Mouse (Mus musculus) MEL (cell line): Measurements from ENCODE around the gene Wdr90. TPM values are rescaled to one million over a fixed set of nuclear protein-coding genes. Genes with fewer than 3 reads are reported as not detected.
A peak's percentile ranks its signal among the peaks of the same experiment; 100 is the strongest.

ENCODE experiments used
- DNase-seq: peaks from one replicate; pipeline ENCODE4 v3.0.0; 2011; ENCODE audit warnings: low read depth, low spot score
- H3K27ac ChIP-seq: 2 replicates; pipeline ENCODE4 v1.5.1; 2012; ENCODE audit warnings: low read depth, mild to moderate bottlenecking, control low read depth, low read length, moderate library complexity; ENCODE audit not compliant: control insufficient read depth
- H3K27me3 ChIP-seq, 2 experiments: fragments of 150-350 bp in 1 of 2; sonication (generic) in 1 of 2; 2 replicates each; pipeline ENCODE4 v1.6.1; 2012; ENCODE audit warnings: low read length in 2 of 2, mild to moderate bottlenecking in 2 of 2, improper control_type of control experiment in 1 of 2, moderate library complexity in 1 of 2; ENCODE audit not compliant: insufficient read depth in 2 of 2, control insufficient read depth in 1 of 2
- H3K36me3 ChIP-seq, 2 experiments: 2 replicates each; pipeline ENCODE4 v1.6.1; 2012 to 2014; ENCODE audit warnings: low read length in 2 of 2, improper control_type of control experiment in 1 of 2, inconsistent platforms in 1 of 2, mild to moderate bottlenecking in 1 of 2; ENCODE audit not compliant: insufficient read depth in 2 of 2, control insufficient read depth in 1 of 2
- H3K4me1 ChIP-seq, 2 experiments: fragments of 150-350 bp in 1 of 2; sonication (generic) in 1 of 2; 2 replicates each; pipeline ENCODE4 v1.6.1; 2012; ENCODE audit warnings: low read length in 2 of 2, improper control_type of control experiment in 1 of 2, mild to moderate bottlenecking in 1 of 2; ENCODE audit not compliant: insufficient read depth in 2 of 2, control insufficient read depth in 1 of 2
- H3K4me3 ChIP-seq, 2 experiments: fragments of 150-350 bp in 1 of 2; sonication (generic) in 1 of 2; 2 replicates each; pipeline ENCODE4 v1.5.1; 2012; ENCODE audit warnings: low read depth in 2 of 2, low read length in 2 of 2, mild to moderate bottlenecking in 2 of 2, moderate library complexity in 2 of 2, control low read depth in 1 of 2, improper control_type of control experiment in 1 of 2; ENCODE audit not compliant: control insufficient read depth in 1 of 2, insufficient read depth in 1 of 2
- H3K79me2 ChIP-seq: 2 replicates; pipeline ENCODE4 v1.6.1; 2012; ENCODE audit warnings: mild to moderate bottlenecking, low read length, moderate library complexity; ENCODE audit not compliant: control insufficient read depth, poor library complexity, insufficient read depth
- H3K9ac ChIP-seq: 2 replicates; pipeline ENCODE4 v1.6.1; 2012; ENCODE audit warnings: low read depth, mild to moderate bottlenecking, control low read depth, low read length, moderate library complexity; ENCODE audit not compliant: control insufficient read depth, poor library complexity, severe bottlenecking
- H3K9me3 ChIP-seq: fragments of 150-350 bp; sonication (generic); replicated peaks from 2 replicates; pipeline ENCODE4 v1.6.1; 2012; ENCODE audit warnings: mild to moderate bottlenecking, low read length, improper control_type of control experiment, moderate library complexity; ENCODE audit not compliant: insufficient read depth
- CTCF ChIP-seq, 3 experiments: IDR thresholded peaks in 2 of 3; conservative IDR thresholded peaks in 1 of 3; 2 replicates each; pipeline ENCODE4 v1.5.1; 2011 to 2012; ENCODE audit warnings: low read length in 3 of 3, low read depth in 2 of 3, mild to moderate bottlenecking in 2 of 3, improper control_type of control experiment in 1 of 3, inconsistent platforms in 1 of 3, mixed read lengths in 1 of 3, moderate library complexity in 1 of 3; ENCODE audit not compliant: control insufficient read depth in 1 of 3, insufficient read depth in 1 of 3, poor library complexity in 1 of 3, severe bottlenecking in 1 of 3
- E2F4 ChIP-seq: IDR thresholded peaks from 2 replicates; pipeline ENCODE4 v1.6.1; 2011; ENCODE audit warnings: low read depth, low read length, improper control_type of control experiment, borderline replicate concordance
- ETS1 ChIP-seq: IDR thresholded peaks from 2 replicates; pipeline ENCODE4 v1.6.1; 2012; ENCODE audit warnings: low read depth, mild to moderate bottlenecking, inconsistent platforms, low read length, improper control_type of control experiment, moderate library complexity
- GABPA ChIP-seq: IDR thresholded peaks from 2 replicates; pipeline ENCODE4 v1.6.1; 2012; ENCODE audit warnings: low read depth, mild to moderate bottlenecking, inconsistent platforms, low read length, improper control_type of control experiment, moderate library complexity
- GATA1 ChIP-seq: IDR thresholded peaks from 2 replicates; pipeline ENCODE4 v1.6.1; 2011; ENCODE audit warnings: low read depth, low read length, improper control_type of control experiment
- HCFC1 ChIP-seq: IDR thresholded peaks from 2 replicates; pipeline ENCODE4 v1.6.1; 2012; ENCODE audit warnings: low read depth, mild to moderate bottlenecking, inconsistent platforms, low read length, improper control_type of control experiment, moderate library complexity
- MXI1 ChIP-seq: IDR thresholded peaks from 2 replicates; pipeline ENCODE4 v1.6.1; 2011; ENCODE audit warnings: mild to moderate bottlenecking, low read depth, low read length, improper control_type of control experiment
- MYC ChIP-seq: IDR thresholded peaks from 2 replicates; pipeline ENCODE4 v1.6.1; 2011; ENCODE audit warnings: low read depth, mild to moderate bottlenecking, low read length, improper control_type of control experiment, moderate library complexity
- POLR2AphosphoS2 ChIP-seq: IDR thresholded peaks from 2 replicates; pipeline ENCODE4 v1.6.1; 2011; ENCODE audit warnings: low read length, improper control_type of control experiment
- RAD21 ChIP-seq: IDR thresholded peaks from 2 replicates; pipeline ENCODE4 v1.6.1; 2011; ENCODE audit warnings: mild to moderate bottlenecking, low read depth, low read length, improper control_type of control experiment
- TAL1 ChIP-seq: IDR thresholded peaks from 2 replicates; pipeline ENCODE4 v1.6.1; 2012; ENCODE audit warnings: mild to moderate bottlenecking, inconsistent platforms, low read length, moderate library complexity, mixed read lengths
- TBP ChIP-seq: IDR thresholded peaks from 2 replicates; pipeline ENCODE4 v1.8.0; 2011; ENCODE audit warnings: low read depth, low read length, improper control_type of control experiment
- USF2 ChIP-seq, 2 experiments: IDR thresholded peaks; 2 replicates each; pipeline ENCODE4 v1.6.1; 2011 to 2012; ENCODE audit warnings: improper control_type of control experiment in 2 of 2, low read length in 2 of 2, borderline replicate concordance in 1 of 2, inconsistent platforms in 1 of 2, low read depth in 1 of 2, mild to moderate bottlenecking in 1 of 2; ENCODE audit not compliant: insufficient read depth in 1 of 2
- ZNF384 ChIP-seq: IDR thresholded peaks from 2 replicates; pipeline ENCODE4 v1.6.1; 2012; ENCODE audit warnings: low read depth, mild to moderate bottlenecking, inconsistent platforms, low read length, improper control_type of control experiment
- polyA plus RNA-seq, 2 experiments: library from polyadenylated mRNA; stranded (reverse) in 1 of 2; unstranded in 1 of 2; fragments of >175 nt in 1 of 2; fragments of >200 nt in 1 of 2; gene quantifications; 2 replicates each; pipeline versions ENCODE4 v1.2.1 to v1.2.4; 2012; ENCODE audit warnings: low replicate concordance in 2 of 2, low read depth in 1 of 2; ENCODE audit not compliant: insufficient read length in 2 of 2, insufficient read depth in 1 of 2, missing spikeins in 1 of 2
- total RNA-seq: library from RNA; depleted of rRNA; stranded (reverse); fragments of 300-350 nt; gene quantifications from 2 replicates; pipeline ENCODE4 v1.2.3, GENCODE M21; 2012

Gene Wdr90
- total and polyA plus RNA-seq, 3 experiments = 23.7 to 44.5 TPM; not detected in 1

GRCm38 (mm10) chr17:25843122-25843521 is 18.2 kb downstream of the Wdr90 start:
- H3K79me2 ChIP-seq = peaks cover 11% of the 10 kb centered on the region
- TF ChIP-seq CTCF (IDR thresholded peaks at IDR 0.05 in 2 of 3, conservative IDR thresholded peaks at IDR 0.05 in 1 of 3; ENCODE audit: control insufficient read depth in 1 of 3, insufficient read depth in 1 of 3, low read depth in 2 of 3, low read length in 3 of 3, poor library complexity in 1 of 3, severe bottlenecking in 1 of 3) = 0 out of 6 replicates have a peak, but pooled peaks of 1 of the 3 experiments have one; percentile 2
- TF ChIP-seq GABPA = no peak
- TF ChIP-seq, all 39 proteins: peak for 1
- Histone ChIP-seq H3K4me1 (peaks cover 3 to 15% of the 10 kb centered on the region in 2 experiments; a peak in 3 of 4 replicates), H3K9me3 (no peaks in the 10 kb centered on the region), H3K27me3 (no peaks in the 10 kb centered on the region), H3K9ac (peak overlapping the region; percentile 89), H3K36me3 (peaks cover 0 to 3% of the 10 kb centered on the region in 2 experiments; a peak in 2 of 4 replicates), H3K27ac (no peak overlapping the region), H3K4me3 (peak overlapping the region; percentile 75 to 86)
- no peak for DNase-seq

GRCm38 (mm10) chr17:25842509-25842908 is 18.8 kb downstream of the Wdr90 start:
- TF ChIP-seq ETS1 (no peak), TBP (peak; percentile 98), E2F4 (no peak), GATA1 (no peak), RAD21 (no peak), ZNF384 (no peak), TAL1 (0 out of 2 replicates have a peak, but pooled peaks have one; percentile 21), POLR2AphosphoS2 (no peak), MXI1 (no peak), USF2 (IDR thresholded peaks at IDR 0.05; ENCODE audit: borderline replicate concordance in 1 of 2, insufficient read depth in 1 of 2, low read depth in 1 of 2, low read length in 2 of 2) (no peak), MYC (no peak), CTCF (IDR thresholded peaks at IDR 0.05 in 2 of 3, conservative IDR thresholded peaks at IDR 0.05 in 1 of 3; ENCODE audit: control insufficient read depth in 1 of 3, insufficient read depth in 1 of 3, low read depth in 2 of 3, low read length in 3 of 3, poor library complexity in 1 of 3, severe bottlenecking in 1 of 3) (no peak), HCFC1 (no peak)
- Histone ChIP-seq H3K36me3 (peaks cover 0 to 3% of the 10 kb centered on the region in 2 experiments; a peak in 2 of 4 replicates), H3K9ac (no peak overlapping the region), H3K4me3 (no peak overlapping the region), H3K9me3 (no peaks in the 10 kb centered on the region), H3K79me2 (peaks cover 11% of the 10 kb centered on the region), H3K27ac (no peak overlapping the region), H3K4me1 (peaks cover 3 to 15% of the 10 kb centered on the region in 2 experiments; a peak in 3 of 4 replicates), H3K27me3 (no peaks in the 10 kb centered on the region)
- peak; percentile 40 for DNase-seq
